Mouse (Mus musculus) E14TG2a.4 (cell line): Measurements from ENCODE around the gene Zfp963.
A peak's percentile ranks its signal among the peaks of the same experiment; 100 is the strongest.

Experiments
- CTCF ChIP-seq: conservative IDR thresholded peaks from 2 replicates; pipeline ENCODE4 v1.5.1; 2014; ENCODE audit warnings: low read length
- NANOG ChIP-seq: IDR thresholded peaks from 2 replicates; pipeline ENCODE4 v1.6.1; 2014; ENCODE audit warnings: borderline replicate concordance, low read length, mixed read lengths
- POU5F1 ChIP-seq: IDR thresholded peaks from 2 replicates; pipeline ENCODE4 v1.6.1; 2014; ENCODE audit warnings: low read length, borderline replicate concordance

- TF ChIP-seq CTCF (no peak), NANOG (peak; percentile 89), POU5F1 (no peak)
Observed at GRCm38 (mm10) chr8:69761814-69762445, 12.2 kb upstream of the Zfp963 start.
